Mouse (Mus musculus) liver, postnatal 0 days (tissue): ENCODE results near the gene Tle4.

Experiments
- CTCF ChIP-seq: sonication (generic); IDR thresholded peaks from 2 replicates; pipeline ENCODE4 v1.5.1; 2016; ENCODE audit warnings: antibody characterized with exemption, low read depth
- EP300 ChIP-seq: IDR thresholded peaks from 2 replicates; pipeline ENCODE4 v1.6.1; 2016; ENCODE audit warnings: antibody characterized with exemption, low read depth, mild to moderate bottlenecking

- TF ChIP-seq CTCF (no peak), EP300 (no peak)
Observed at GRCm38 (mm10) chr19:14596941-14597916, 622 bp downstream of the Tle4 start.
